Mouse (Mus musculus) retina, postnatal 7 days (tissue): Measurements from ENCODE around the gene Nfix.

ENCODE experiments used
- DNase-seq: peaks from one replicate; pipeline ENCODE4 v3.0.0-alpha.2; 2012; ENCODE audit warnings: low read depth, low spot score

Gene Nfix

GRCm38 (mm10) chr8:84716790-84717189 is 83.4 kb downstream of the Nfix start:
- DNase-seq, result no peak

- DNase-seq, result no peak
Measured at GRCm38 (mm10) chr8:84715893-84716468, 84.2 kb downstream of the Nfix start.

- DNase-seq, result no peak
Measured at GRCm38 (mm10) chr8:84714161-84714560, 86.0 kb downstream of the Nfix start.

GRCm38 (mm10) chr8:84713381-84713780 is 86.8 kb downstream of the Nfix start:
- DNase-seq, result no peak

- no peak for DNase-seq
Measured at GRCm38 (mm10) chr8:84712759-84713120, 87.4 kb downstream of the Nfix start.

GRCm38 (mm10) chr8:84711933-84712758 is 88.0 kb downstream of the Nfix start:
- DNase-seq, result no peak

- no peak for DNase-seq
Measured at GRCm38 (mm10) chr8:84711312-84711711, 88.8 kb downstream of the Nfix start.

- DNase-seq, result no peak
Measured at GRCm38 (mm10) chr8:84709931-84710330, 90.2 kb downstream of the Nfix start.

GRCm38 (mm10) chr8:84708774-84709475 is 91.2 kb downstream of the Nfix start:
- peak; percentile 74 for DNase-seq

GRCm38 (mm10) chr8:84708071-84708541 is 92.0 kb downstream of the Nfix start:
- DNase-seq, result no peak

- DNase-seq, result no peak
Measured at GRCm38 (mm10) chr8:84707267-84707883, 92.8 kb downstream of the Nfix start.

GRCm38 (mm10) chr8:84706610-84707266 is 93.4 kb downstream of the Nfix start:
- no peak for DNase-seq

- DNase-seq, result no peak
Measured at GRCm38 (mm10) chr8:84705960-84706359, 94.2 kb downstream of the Nfix start.

- DNase-seq, result no peak
Measured at GRCm38 (mm10) chr8:84704867-84705831, 95.0 kb downstream of the Nfix start.

GRCm38 (mm10) chr8:84704356-84704755 is 95.8 kb downstream of the Nfix start:
- DNase-seq, result peak; percentile 69

GRCm38 (mm10) chr8:84703466-84704249 is 96.5 kb downstream of the Nfix start:
- no peak for DNase-seq

GRCm38 (mm10) chr8:84702963-84703465 is 97.1 kb downstream of the Nfix start:
- DNase-seq, result no peak

GRCm38 (mm10) chr8:84702561-84702960 is 97.6 kb downstream of the Nfix start:
- DNase-seq, result no peak
